Mouse (Mus musculus): ENCODE measurements around the gene Tnfrsf8.

- no peak for TF ChIP-seq HCFC1 (IDR thresholded peaks at IDR 0.05; ENCODE audit: borderline replicate concordance, insufficient read depth, low read length)
- no peak for TF ChIP-seq CHD2 (IDR thresholded peaks at IDR 0.05; ENCODE audit: low read depth, low read length)
- no peak for TF ChIP-seq MAFK (IDR thresholded peaks at IDR 0.05; ENCODE audit: insufficient read depth, low read depth, low read length)
- TF ChIP-seq ZC3H11A (IDR thresholded peaks at IDR 0.05; ENCODE audit: borderline replicate concordance, low read depth, low read length) = no peak
Measured at GRCm38 (mm10) chr4:145300210-145300927, 14.6 kb downstream of the Tnfrsf8 start.
